Mouse (Mus musculus): ENCODE results near the gene Hspa5. TPM values are rescaled to one million over a fixed set of nuclear protein-coding genes. Genes with fewer than 3 reads are reported as not detected.
A peak's percentile ranks its signal among the peaks of the same experiment; 100 is the strongest.

Gene Hspa5
- polyA plus RNA-seq, 1 experiment from 2014 or later = 942 TPM

GRCm38 (mm10) chr2:34762174-34762573 lies 9.6 kb upstream of the Hspa5 start:
- H3K4me3 ChIP-seq (ENCODE audit: low read depth, low read length) = no peak overlapping the region
- no peak for ATAC-seq (ENCODE audit: low read depth)
- H3K36me3 ChIP-seq (ENCODE audit: control insufficient read depth, insufficient read depth, low read length) = no peaks in the 10 kb centered on the region
- WGBS = 91% methylated on average over 2 of the region's 2 CpGs
- H3K9ac ChIP-seq (ENCODE audit: low read depth, low read length) = no peak overlapping the region
- H3K9me3 ChIP-seq (ENCODE audit: control insufficient read depth, low read length) = no peaks in the 10 kb centered on the region
- DNase-seq (ENCODE audit: low spot score) = no peak
- no peaks in the 10 kb centered on the region for H3K4me1 ChIP-seq (ENCODE audit: control insufficient read depth, insufficient read depth, low read length)
- no peak overlapping the region for H3K27ac ChIP-seq (replicated peaks; ENCODE audit: low read depth, low read length)
- no peak overlapping the region for H3K4me2 ChIP-seq (ENCODE audit: low read depth, low read length)
- H3K27me3 ChIP-seq (replicated peaks; ENCODE audit: control insufficient read depth, insufficient read depth, low read length) = no peaks in the 10 kb centered on the region

GRCm38 (mm10) chr2:34762872-34763271 lies 8.9 kb upstream of the Hspa5 start:
- Histone ChIP-seq H3K27ac (replicated peaks; ENCODE audit: low read depth, low read length) (no peak overlapping the region), H3K9ac (ENCODE audit: low read depth, low read length) (no peak overlapping the region), H3K4me3 (ENCODE audit: low read depth, low read length) (no peak overlapping the region), H3K4me1 (ENCODE audit: control insufficient read depth, insufficient read depth, low read length) (no peaks in the 10 kb centered on the region), H3K4me2 (ENCODE audit: low read depth, low read length) (no peak overlapping the region), H3K9me3 (ENCODE audit: control insufficient read depth, low read length) (no peaks in the 10 kb centered on the region), H3K36me3 (ENCODE audit: control insufficient read depth, insufficient read depth, low read length) (no peaks in the 10 kb centered on the region), H3K27me3 (replicated peaks; ENCODE audit: control insufficient read depth, insufficient read depth, low read length) (no peaks in the 10 kb centered on the region)
- WGBS = 60% methylated on average over 2 of the region's 2 CpGs
- no peak for ATAC-seq (ENCODE audit: low read depth)
- no peak for DNase-seq (ENCODE audit: low spot score)

GRCm38 (mm10) chr2:34764801-34765200 lies 7.0 kb upstream of the Hspa5 start:
- Histone ChIP-seq H3K4me3 (ENCODE audit: low read depth, low read length) (no peak overlapping the region), H3K4me1 (ENCODE audit: control insufficient read depth, insufficient read depth, low read length) (no peaks in the 10 kb centered on the region), H3K9me3 (ENCODE audit: control insufficient read depth, low read length) (no peaks in the 10 kb centered on the region), H3K27ac (replicated peaks; ENCODE audit: low read depth, low read length) (no peak overlapping the region), H3K27me3 (replicated peaks; ENCODE audit: control insufficient read depth, insufficient read depth, low read length) (no peaks in the 10 kb centered on the region), H3K4me2 (ENCODE audit: low read depth, low read length) (no peak overlapping the region), H3K36me3 (ENCODE audit: control insufficient read depth, insufficient read depth, low read length) (no peaks in the 10 kb centered on the region), H3K9ac (ENCODE audit: low read depth, low read length) (no peak overlapping the region)
- no peak for DNase-seq (ENCODE audit: low spot score)
- ATAC-seq (ENCODE audit: low read depth) = no peak
- 66% methylated on average over 12 of the region's 12 CpGs for WGBS

- H3K9me3 ChIP-seq (ENCODE audit: control insufficient read depth, low read length) = no peaks in the 10 kb centered on the region
- no peak for DNase-seq (ENCODE audit: low spot score)
- no peak overlapping the region for H3K27ac ChIP-seq (replicated peaks; ENCODE audit: low read depth, low read length)
- no peak for ATAC-seq (ENCODE audit: low read depth)
- H3K4me1 ChIP-seq (ENCODE audit: control insufficient read depth, insufficient read depth, low read length) = peaks cover 26% of the 10 kb centered on the region
- peaks cover 26% of the 10 kb centered on the region for H3K36me3 ChIP-seq (ENCODE audit: control insufficient read depth, insufficient read depth, low read length)
- 91% methylated on average over 2 of the region's 2 CpGs for WGBS
- H3K9ac ChIP-seq (ENCODE audit: low read depth, low read length) = no peak overlapping the region
- no peak overlapping the region for H3K4me3 ChIP-seq (ENCODE audit: low read depth, low read length)
- H3K4me2 ChIP-seq (ENCODE audit: low read depth, low read length) = no peak overlapping the region; the same call in 1 of the 2 replicates
- H3K27me3 ChIP-seq (replicated peaks; ENCODE audit: control insufficient read depth, insufficient read depth, low read length) = no peaks in the 10 kb centered on the region
Measured at GRCm38 (mm10) chr2:34770049-34770448, 1.7 kb upstream of the Hspa5 start.

DNA sequence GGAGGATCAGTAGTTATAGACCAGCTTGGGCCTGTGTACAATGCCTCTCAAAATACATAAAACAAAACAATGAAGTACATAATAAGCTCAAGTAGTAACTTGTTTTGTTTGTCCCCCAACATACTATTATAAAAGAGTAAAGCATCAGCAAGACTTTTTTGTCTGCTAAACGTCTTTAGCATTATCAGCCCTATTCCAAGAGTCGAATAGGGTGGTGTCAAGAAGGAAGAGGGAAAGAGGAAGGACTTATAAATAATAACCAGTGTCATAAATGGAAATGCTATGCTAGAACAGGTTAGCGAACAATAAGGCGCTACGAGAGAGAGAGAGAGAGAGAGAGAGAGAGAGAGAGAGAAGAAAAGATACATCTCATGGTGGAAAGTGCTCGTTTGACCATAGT lies 819 bp upstream of the Hspa5 start:
- Histone ChIP-seq H3K9me3 (ENCODE audit: control insufficient read depth, low read length) (no peaks in the 10 kb centered on the region), H3K36me3 (ENCODE audit: control insufficient read depth, insufficient read depth, low read length) (peaks cover 35% of the 10 kb centered on the region), H3K27me3 (replicated peaks; ENCODE audit: control insufficient read depth, insufficient read depth, low read length) (no peaks in the 10 kb centered on the region), H3K4me1 (ENCODE audit: control insufficient read depth, insufficient read depth, low read length) (peaks cover 34% of the 10 kb centered on the region), H3K4me3 (ENCODE audit: low read depth, low read length) (peak overlapping the region; percentile 80), H3K9ac (ENCODE audit: low read depth, low read length) (peak overlapping the region; percentile 88), H3K27ac (replicated peaks; ENCODE audit: low read depth, low read length) (peak overlapping the region; percentile 88), H3K4me2 (ENCODE audit: low read depth, low read length) (peak overlapping the region; percentile 72)
- ATAC-seq (ENCODE audit: low read depth) = no peak
- DNase-seq (ENCODE audit: low spot score) = no peak
- WGBS = 5% methylated on average over 6 of the region's 6 CpGs

GRCm38 (mm10) chr2:34772252-34773235 lies 774 bp downstream of the Hspa5 start:
- DNase-seq (ENCODE audit: low spot score) = peak; percentile 51
- WGBS = 3% methylated on average over 41 of the region's 50 CpGs

GRCm38 (mm10) chr2:34773673-34774072 lies 1.9 kb downstream of the Hspa5 start:
- Histone ChIP-seq H3K27ac (replicated peaks; ENCODE audit: low read depth, low read length) (no peak overlapping the region), H3K9ac (ENCODE audit: low read depth, low read length) (0 out of 2 replicates have a peak overlapping the region, but pooled peaks have one; percentile 2), H3K9me3 (ENCODE audit: control insufficient read depth, low read length) (no peaks in the 10 kb centered on the region), H3K27me3 (replicated peaks; ENCODE audit: control insufficient read depth, insufficient read depth, low read length) (no peaks in the 10 kb centered on the region), H3K4me1 (ENCODE audit: control insufficient read depth, insufficient read depth, low read length) (peaks cover 40% of the 10 kb centered on the region), H3K36me3 (ENCODE audit: control insufficient read depth, insufficient read depth, low read length) (peaks cover 63% of the 10 kb centered on the region), H3K4me3 (ENCODE audit: low read depth, low read length) (peak overlapping the region; percentile 80), H3K4me2 (ENCODE audit: low read depth, low read length) (peak overlapping the region; percentile 67)
- ATAC-seq (ENCODE audit: low read depth) (no peak), DNase-seq (ENCODE audit: low spot score) (no peak)
- WGBS = 83% methylated on average over 4 of the region's 4 CpGs

More at GRCm38 (mm10) chr2:34772252-34773235, 774 bp downstream of the Hspa5 start:
- ATAC-seq (ENCODE audit: low read depth) = 0 out of 2 replicates have a peak, but pooled peaks have one; percentile 0
- H3K4me3 ChIP-seq (ENCODE audit: low read depth, low read length) = peak overlapping the region; percentile 80
- peaks cover 51% of the 10 kb centered on the region for H3K36me3 ChIP-seq (ENCODE audit: control insufficient read depth, insufficient read depth, low read length)
- H3K4me2 ChIP-seq (ENCODE audit: low read depth, low read length) = peak overlapping the region; percentile 67
- H3K27me3 ChIP-seq (replicated peaks; ENCODE audit: control insufficient read depth, insufficient read depth, low read length) = no peaks in the 10 kb centered on the region
- peaks cover 40% of the 10 kb centered on the region for H3K4me1 ChIP-seq (ENCODE audit: control insufficient read depth, insufficient read depth, low read length)
- peak overlapping the region; percentile 92 for H3K9ac ChIP-seq (ENCODE audit: low read depth, low read length)
- H3K27ac ChIP-seq (replicated peaks; ENCODE audit: low read depth, low read length) = peak overlapping the region; percentile 92
- no peaks in the 10 kb centered on the region for H3K9me3 ChIP-seq (ENCODE audit: control insufficient read depth, low read length)

GRCm38 (mm10) chr2:34774493-34774892 lies 2.7 kb downstream of the Hspa5 start:
- H3K36me3 ChIP-seq (ENCODE audit: control insufficient read depth, insufficient read depth, low read length) = peaks cover 71% of the 10 kb centered on the region
- no peak for DNase-seq (ENCODE audit: low spot score)

More at GRCm38 (mm10) chr2:34774493-34774892, 2.7 kb downstream of the Hspa5 start:
- no peak for ATAC-seq (ENCODE audit: low read depth)
- no peak overlapping the region for H3K27ac ChIP-seq (replicated peaks; ENCODE audit: low read depth, low read length)
- no peaks in the 10 kb centered on the region for H3K9me3 ChIP-seq (ENCODE audit: control insufficient read depth, low read length)
- H3K9ac ChIP-seq (ENCODE audit: low read depth, low read length) = 0 out of 2 replicates have a peak overlapping the region, but pooled peaks have one; percentile 5
- H3K4me1 ChIP-seq (ENCODE audit: control insufficient read depth, insufficient read depth, low read length) = peaks cover 40% of the 10 kb centered on the region
- WGBS = 80% methylated on average over 6 of the region's 6 CpGs
- H3K27me3 ChIP-seq (replicated peaks; ENCODE audit: control insufficient read depth, insufficient read depth, low read length) = no peaks in the 10 kb centered on the region
- peak overlapping the region; percentile 67 for H3K4me2 ChIP-seq (ENCODE audit: low read depth, low read length)
- peak overlapping the region; percentile 80 for H3K4me3 ChIP-seq (ENCODE audit: low read depth, low read length)

All from embryonic facial prominence, embryonic 14.5 days (tissue).